ENCODE assay signal across 8 mouse cellular contexts in genomic region chr1:172326684-172327083, GRCm38 (mm10). TPM values are rescaled to one million over a fixed set of nuclear protein-coding genes. Genes with fewer than 3 reads are reported as not detected.
DNase-seq lines count a peak whose midpoint lies in the region; ATAC-seq and TF ChIP-seq lines count a peak whose summit lies in the region.

No protein-coding gene starts in this region.

- H3K4me3 ChIP-seq in kidney, embryonic 14.5 days (ENCODE audit: low read length): peak overlapping the region; percentile 42
- no peak overlapping the region for H3K4me3 ChIP-seq in kidney, adult 2 months (ENCODE audit: insufficient read depth, low read depth, low read length)
- peak overlapping the region; percentile 46 for H3K4me3 ChIP-seq in brown adipose tissue, adult 24 weeks (ENCODE audit: insufficient read depth, low read depth, low read length)
- peak overlapping the region; percentile 34 for H3K4me3 ChIP-seq in hindbrain, embryonic 14.5 days (replicated peaks; ENCODE audit: low read length)
- peak overlapping the region; percentile 43 for H3K4me3 ChIP-seq in midbrain, embryonic 14.5 days (replicated peaks; ENCODE audit: low read depth, low read length)

- ATAC-seq in kidney, embryonic 14.5 days (ENCODE audit: low FRiP score, low TSS enrichment): no peak
- no peak for ATAC-seq in hindbrain, embryonic 14.5 days (ENCODE audit: low FRiP score)
- no peak for ATAC-seq in midbrain, embryonic 14.5 days (ENCODE audit: low FRiP score, low TSS enrichment)

- WGBS in kidney, embryonic 14.5 days: 63% methylated on average over 11 of the region's 11 CpGs
- WGBS in kidney, adult 2 months: 53% methylated on average over 11 of the region's 11 CpGs
- 59% methylated on average over 11 of the region's 11 CpGs for WGBS in hindbrain, embryonic 14.5 days
- 60% methylated on average over 11 of the region's 11 CpGs for WGBS in midbrain, embryonic 14.5 days

- no peak for TF ChIP-seq CTCF in kidney, adult 2 months (conservative IDR thresholded peaks at IDR 0.05; ENCODE audit: insufficient read depth, insufficient read length, low read depth, low read length)

- H3K27ac ChIP-seq in kidney, embryonic 14.5 days (ENCODE audit: low read depth, low read length): no peak overlapping the region
- no peak overlapping the region for H3K27ac ChIP-seq in kidney, adult 2 months (ENCODE audit: insufficient read depth, low read depth, low read length)
- H3K27ac ChIP-seq in brown adipose tissue, adult 24 weeks (replicated peaks; ENCODE audit: low read depth, low read length): no peak overlapping the region
- no peak overlapping the region for H3K27ac ChIP-seq in hindbrain, embryonic 14.5 days
- H3K27ac ChIP-seq in midbrain, embryonic 14.5 days (replicated peaks; ENCODE audit: low read depth, low read length): no peak overlapping the region

- no peaks in the 10 kb centered on the region for H3K9me3 ChIP-seq in kidney, embryonic 14.5 days (ENCODE audit: control insufficient read depth, low read length)
- H3K9me3 ChIP-seq in hindbrain, embryonic 14.5 days (ENCODE audit: control insufficient read depth, low read length): no peaks in the 10 kb centered on the region
- H3K9me3 ChIP-seq in midbrain, embryonic 14.5 days (ENCODE audit: control insufficient read depth, low read length): no peaks in the 10 kb centered on the region

- no peaks in the 10 kb centered on the region for H3K4me1 ChIP-seq in kidney, embryonic 14.5 days (ENCODE audit: control insufficient read depth, insufficient read depth, low read length)
- H3K4me1 ChIP-seq in kidney, adult 2 months (ENCODE audit: control insufficient read depth, insufficient read depth, low read length): no peaks in the 10 kb centered on the region; the same call in 1 of the 2 replicates
- no peaks in the 10 kb centered on the region for H3K4me1 ChIP-seq in brown adipose tissue, adult 24 weeks (ENCODE audit: control insufficient read depth, insufficient read depth, insufficient read length, low read length)
- H3K4me1 ChIP-seq in hindbrain, embryonic 14.5 days (replicated peaks; ENCODE audit: control insufficient read depth, insufficient read depth, low read length): peaks cover 7% of the 10 kb centered on the region
- H3K4me1 ChIP-seq in midbrain, embryonic 14.5 days (ENCODE audit: control insufficient read depth, insufficient read depth, low read length): peaks cover 31% of the 10 kb centered on the region

- peak overlapping the region; percentile 38; the same call in 1 of the 2 replicates for H3K9ac ChIP-seq in kidney, embryonic 14.5 days (ENCODE audit: low read depth, low read length)
- peak overlapping the region; percentile 43 for H3K9ac ChIP-seq in hindbrain, embryonic 14.5 days
- no peak overlapping the region for H3K9ac ChIP-seq in midbrain, embryonic 14.5 days (replicated peaks; ENCODE audit: low read length)

- DNase-seq in kidney, adult 2 months: no peak
- DNase-seq in hindbrain, embryonic 14.5 days (ENCODE audit: low spot score): no peak
- DNase-seq in midbrain, embryonic 14.5 days: no peak
- DNase-seq in adrenal gland, postnatal 25 days: no peak
- no peak for DNase-seq in right cerebral cortex, postnatal 4 days
- DNase-seq in cerebellum, adult 11 months: no peak

- no peaks in the 10 kb centered on the region for H3K36me3 ChIP-seq in kidney, embryonic 14.5 days (ENCODE audit: control insufficient read depth, insufficient read depth, low read length)
- H3K36me3 ChIP-seq in kidney, adult 2 months (ENCODE audit: control insufficient read depth, insufficient read depth, low read length): no peaks in the 10 kb centered on the region
- H3K36me3 ChIP-seq in hindbrain, embryonic 14.5 days (replicated peaks; ENCODE audit: control insufficient read depth, insufficient read depth): no peaks in the 10 kb centered on the region
- no peaks in the 10 kb centered on the region for H3K36me3 ChIP-seq in midbrain, embryonic 14.5 days (ENCODE audit: control insufficient read depth, insufficient read depth, low read length)

- peaks cover 44% of the 10 kb centered on the region for H3K27me3 ChIP-seq in kidney, embryonic 14.5 days (ENCODE audit: control insufficient read depth, insufficient read depth, low read length)
- no peaks in the 10 kb centered on the region; the same call in 1 of the 2 replicates for H3K27me3 ChIP-seq in kidney, adult 2 months (replicated peaks; ENCODE audit: control insufficient read depth, insufficient read depth, low read length)
- peaks cover 8% of the 10 kb centered on the region; the same call in 1 of the 2 replicates for H3K27me3 ChIP-seq in hindbrain, embryonic 14.5 days (ENCODE audit: control insufficient read depth, insufficient read depth, low read length)
- H3K27me3 ChIP-seq in midbrain, embryonic 14.5 days (ENCODE audit: control insufficient read depth, insufficient read depth, low read length): peaks cover 13% of the 10 kb centered on the region

- peak overlapping the region; percentile 71 for H3K4me2 ChIP-seq in kidney, embryonic 14.5 days (replicated peaks; ENCODE audit: low read depth, low read length)
- H3K4me2 ChIP-seq in hindbrain, embryonic 14.5 days (replicated peaks): peak overlapping the region; percentile 57
- peak overlapping the region; percentile 80 for H3K4me2 ChIP-seq in midbrain, embryonic 14.5 days (ENCODE audit: low read length)

- TF ChIP-seq POLR2A in kidney, adult 2 months (IDR thresholded peaks at IDR 0.05; ENCODE audit: low read depth, low read length): no peak

RNA-seq across cellular contexts. Expression of gene Kcnj9, which starts 2.4 kb away (rescaled TPM):
- 0.20 TPM in 1 of 2 replicates, not detected in the other for polyA plus RNA-seq in kidney, embryonic 14.5 days (2014; fragmentation: Nextera tagmentation; extraction: Ambion mirVana)
- 0.06 and 0.11 TPM in 2 replicates for polyA plus RNA-seq in kidney, adult 2 months (2012; rRNA removed)
- polyA plus RNA-seq in brown adipose tissue, adult 24 weeks (2012; ENCODE audit: insufficient read depth, insufficient read length, missing spikeins): not detected in 2 replicates
- polyA plus RNA-seq in hindbrain, embryonic 14.5 days (2014; fragmentation: Nextera tagmentation; extraction: Ambion mirVana): 1.7 and 2.1 TPM in 2 replicates
- 3.0 and 3.9 TPM in 2 replicates for polyA plus RNA-seq in midbrain, embryonic 14.5 days (2014; fragmentation: Nextera tagmentation; extraction: Ambion mirVana)
- total RNA-seq in adrenal gland, postnatal 25 days (2021): 0.18 TPM in 1 of 2 replicates, not detected in the other

RNA-seq across cellular contexts. Expression of gene Kcnj10, which starts 14.3 kb away (rescaled TPM):
- polyA plus RNA-seq in kidney, embryonic 14.5 days (2014; fragmentation: Nextera tagmentation; extraction: Ambion mirVana): 0.31 and 0.57 TPM in 2 replicates
- 17.0 and 17.1 TPM in 2 replicates for polyA plus RNA-seq in kidney, adult 2 months (2012; rRNA removed)
- not detected in 2 replicates for polyA plus RNA-seq in brown adipose tissue, adult 24 weeks (2012; ENCODE audit: insufficient read depth, insufficient read length, missing spikeins)
- polyA plus RNA-seq in hindbrain, embryonic 14.5 days (2014; fragmentation: Nextera tagmentation; extraction: Ambion mirVana): 2.8 and 3.5 TPM in 2 replicates
- 1.5 TPM in 2 replicates for polyA plus RNA-seq in midbrain, embryonic 14.5 days (2014; fragmentation: Nextera tagmentation; extraction: Ambion mirVana)
- total RNA-seq in adrenal gland, postnatal 25 days (2021): 0.39 and 0.48 TPM in 2 replicates

RNA-seq across cellular contexts. Expression of gene Atp1a2, which starts 28.8 kb away (rescaled TPM):
- 0.66 and 0.96 TPM in 2 replicates for polyA plus RNA-seq in kidney, embryonic 14.5 days (2014; fragmentation: Nextera tagmentation; extraction: Ambion mirVana)
- polyA plus RNA-seq in kidney, adult 2 months (2012; rRNA removed): 21.5 and 36.4 TPM in 2 replicates
- polyA plus RNA-seq in brown adipose tissue, adult 24 weeks (2012; ENCODE audit: insufficient read depth, insufficient read length, missing spikeins): 428 and 499 TPM in 2 replicates
- polyA plus RNA-seq in hindbrain, embryonic 14.5 days (2014; fragmentation: Nextera tagmentation; extraction: Ambion mirVana): 27.9 and 29.5 TPM in 2 replicates
- polyA plus RNA-seq in midbrain, embryonic 14.5 days (2014; fragmentation: Nextera tagmentation; extraction: Ambion mirVana): 18.2 and 19.4 TPM in 2 replicates
- total RNA-seq in adrenal gland, postnatal 25 days (2021): 110 and 122 TPM in 2 replicates

RNA-seq across cellular contexts. Expression of gene Pigm, which starts 49.7 kb away (rescaled TPM):
- 9.5 and 12.1 TPM in 2 replicates for polyA plus RNA-seq in kidney, embryonic 14.5 days (2014; fragmentation: Nextera tagmentation; extraction: Ambion mirVana)
- polyA plus RNA-seq in kidney, adult 2 months (2012; rRNA removed): 4.9 and 5.6 TPM in 2 replicates
- polyA plus RNA-seq in brown adipose tissue, adult 24 weeks (2012; ENCODE audit: insufficient read depth, insufficient read length, missing spikeins): 3.9 and 5.0 TPM in 2 replicates
- 5.6 and 5.9 TPM in 2 replicates for polyA plus RNA-seq in hindbrain, embryonic 14.5 days (2014; fragmentation: Nextera tagmentation; extraction: Ambion mirVana)
- 5.2 and 6.4 TPM in 2 replicates for polyA plus RNA-seq in midbrain, embryonic 14.5 days (2014; fragmentation: Nextera tagmentation; extraction: Ambion mirVana)
- 11.8 and 13.1 TPM in 2 replicates for total RNA-seq in adrenal gland, postnatal 25 days (2021)
